Mouse (Mus musculus) MEL (cell line): ENCODE results near the gene Kcnt2.

Source experiments
- CTCF ChIP-seq, 3 experiments: IDR thresholded peaks in 2 of 3; conservative IDR thresholded peaks in 1 of 3; 2 replicates each; pipeline ENCODE4 v1.5.1; 2011 to 2012; ENCODE audit warnings: low read length in 3 of 3, low read depth in 2 of 3, mild to moderate bottlenecking in 2 of 3, improper control_type of control experiment in 1 of 3, inconsistent platforms in 1 of 3, mixed read lengths in 1 of 3, moderate library complexity in 1 of 3; ENCODE audit not compliant: control insufficient read depth in 1 of 3, insufficient read depth in 1 of 3, poor library complexity in 1 of 3, severe bottlenecking in 1 of 3
- EP300 ChIP-seq, 2 experiments: IDR thresholded peaks; 2 replicates each; pipeline ENCODE4 v1.6.1; 2011; ENCODE audit warnings: improper control_type of control experiment in 2 of 2, low read length in 2 of 2, low read depth in 1 of 2, mild to moderate bottlenecking in 1 of 2
- HCFC1 ChIP-seq: IDR thresholded peaks from 2 replicates; pipeline ENCODE4 v1.6.1; 2012; ENCODE audit warnings: low read depth, mild to moderate bottlenecking, inconsistent platforms, low read length, improper control_type of control experiment, moderate library complexity
- MAX ChIP-seq: IDR thresholded peaks from 2 replicates; pipeline ENCODE4 v1.6.1; 2011; ENCODE audit warnings: low read length, improper control_type of control experiment
- POLR2A ChIP-seq, 2 experiments: IDR thresholded peaks; 2 replicates each; pipeline ENCODE4 v1.6.1; 2011 to 2012; ENCODE audit warnings: low read length in 2 of 2, mild to moderate bottlenecking in 2 of 2, control low read depth in 1 of 2, improper control_type of control experiment in 1 of 2, low read depth in 1 of 2, moderate library complexity in 1 of 2; ENCODE audit not compliant: control insufficient read depth in 1 of 2, insufficient read depth in 1 of 2, poor library complexity in 1 of 2
- POLR2AphosphoS2 ChIP-seq: IDR thresholded peaks from 2 replicates; pipeline ENCODE4 v1.6.1; 2011; ENCODE audit warnings: low read length, improper control_type of control experiment
- USF1 ChIP-seq: IDR thresholded peaks from 2 replicates; pipeline ENCODE4 v1.6.1; 2014; ENCODE audit warnings: low read depth, mild to moderate bottlenecking, inconsistent platforms, low read length, improper control_type of control experiment, moderate library complexity

DNA sequence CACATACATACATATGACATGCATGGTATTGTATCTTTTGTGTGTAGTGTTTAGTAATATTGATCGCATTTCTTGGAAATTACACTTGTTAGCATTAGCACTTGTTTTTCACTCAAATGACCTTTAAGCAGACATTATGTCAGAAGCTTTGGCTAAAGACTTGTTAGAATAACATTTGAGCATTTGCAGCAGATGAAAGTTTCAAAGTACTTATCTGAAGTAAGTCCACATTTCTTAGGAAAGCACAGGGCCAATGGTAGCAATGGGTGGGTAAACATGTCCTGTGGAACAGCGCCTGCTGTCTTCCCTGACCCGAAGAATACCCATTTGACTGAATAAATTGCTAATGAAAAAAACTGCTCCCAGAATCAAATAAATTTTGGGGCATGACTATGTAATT, 135.1 kb downstream of the Kcnt2 start:
- TF ChIP-seq HCFC1 (no peak), POLR2AphosphoS2 (no peak), CTCF (IDR thresholded peaks at IDR 0.05 in 2 of 3, conservative IDR thresholded peaks at IDR 0.05 in 1 of 3; ENCODE audit: control insufficient read depth in 1 of 3, insufficient read depth in 1 of 3, low read depth in 2 of 3, low read length in 3 of 3, poor library complexity in 1 of 3, severe bottlenecking in 1 of 3) (no peak), MAX (no peak), POLR2A (IDR thresholded peaks at IDR 0.05; ENCODE audit: control insufficient read depth in 1 of 2, insufficient read depth in 1 of 2, low read depth in 1 of 2, low read length in 2 of 2, poor library complexity in 1 of 2) (no peak), USF1 (no peak), EP300 (IDR thresholded peaks at IDR 0.05; ENCODE audit: low read depth in 1 of 2, low read length in 2 of 2) (no peak)
